Mouse (Mus musculus) megakaryocyte, embryonic 14.5 days (primary cell): Measurements from ENCODE around the gene Slc10a4.

Experiments
- FLI1 ChIP-seq: IDR thresholded peaks from 2 replicates; pipeline ENCODE4 v1.6.1; 2012; ENCODE audit warnings: low read length, inconsistent platforms, mixed read lengths
- GATA1 ChIP-seq: IDR thresholded peaks from 3 replicates; pipeline ENCODE4 v1.6.1; 2012; ENCODE audit warnings: mixed read lengths, low read length, inconsistent platforms, borderline replicate concordance

GRCm38 (mm10) chr5:73061506-73062155 is 54.9 kb downstream of the Slc10a4 start:
- TF ChIP-seq GATA1 (no peak), FLI1 (no peak)
